Mouse (Mus musculus) heart, adult 2 months (tissue): ENCODE measurements at regions not wholly inside any gene's neighbourhood (a gene's known extent, or its start where the extent isn't known, plus 50 kb on each side); places are given as distances from the start of the nearest gene placed in this dataset.

ENCODE experiments used
- EP300 ChIP-seq: fragments of 200-500 bp; IDR thresholded peaks from 2 replicates; pipeline ENCODE4 v1.6.1; 2011; ENCODE audit warnings: low read depth, low read length, control low read depth; ENCODE audit not compliant: insufficient read depth
- POLR2A ChIP-seq: fragments of 200-500 bp; IDR thresholded peaks from 2 replicates; pipeline ENCODE4 v1.6.1; 2011; ENCODE audit warnings: mild to moderate bottlenecking, low read depth, low read length, control low read depth; ENCODE audit not compliant: insufficient read depth

GRCm38 (mm10) chr7:67440806-67441205 is 68.1 kb upstream of the Mef2a start:
- no peak for TF ChIP-seq EP300
- no peak for TF ChIP-seq POLR2A
